ENCODE assay signal across 9 mouse cellular contexts in genomic region chr6:114967623-114968022, GRCm38 (mm10). TPM values are rescaled to one million over a fixed set of nuclear protein-coding genes. Genes with fewer than 3 reads are reported as not detected.
A peak's percentile ranks its signal among the peaks of the same experiment; 100 is the strongest.
DNase-seq lines count a peak whose midpoint lies in the region; ATAC-seq and TF ChIP-seq lines count a peak whose summit lies in the region.
"Had no signal": no experiment of that assay in that cellular context is flagged by ENCODE, and none has a peak within 500 bp of the region (broad histone marks: within the 10 kb centered on the region; RNA-seq: fewer than 3 reads in every experiment).

No protein-coding gene starts in this region.

- no peak for ATAC-seq in heart, embryonic 13.5 days (ENCODE audit: extremely low read depth, insufficient number of reproducible peaks, low FRiP score, low TSS enrichment)
- ATAC-seq in forebrain, embryonic 13.5 days = no peak
- no peak for ATAC-seq in liver, embryonic 13.5 days (ENCODE audit: low read depth)
- no peak for ATAC-seq in megakaryocyte progenitor cell, adult 5-6 weeks (replicated peaks; ENCODE audit: poor library complexity)

- H3K27me3 ChIP-seq in heart, embryonic 13.5 days (replicated peaks) = peaks cover 60% of the 10 kb centered on the region
- H3K27me3 ChIP-seq in CH12.LX (replicated peaks) = no peaks in the 10 kb centered on the region
- H3K27me3 ChIP-seq in forebrain, embryonic 13.5 days = peaks cover 48% of the 10 kb centered on the region
- H3K27me3 ChIP-seq in liver, embryonic 13.5 days = peaks cover 78% of the 10 kb centered on the region

- WGBS in heart, embryonic 13.5 days = 59% methylated on average over 12 of the region's 12 CpGs
- WGBS in forebrain, embryonic 13.5 days = 33% methylated on average over 12 of the region's 12 CpGs
- 46% methylated on average over 12 of the region's 12 CpGs for WGBS in liver, embryonic 13.5 days (ENCODE audit: insufficient replicate concordance)

- H3K4me2 ChIP-seq in heart, embryonic 13.5 days = peak overlapping the region; percentile 98
- peak overlapping the region; percentile 62 for H3K4me2 ChIP-seq in CH12.LX (ENCODE audit: insufficient read depth, low read depth, poor library complexity, severe bottlenecking)
- H3K4me2 ChIP-seq in forebrain, embryonic 13.5 days = peak overlapping the region; percentile 100
- peak overlapping the region; percentile 10; the same call in 1 of the 2 replicates for H3K4me2 ChIP-seq in liver, embryonic 13.5 days

- TF ChIP-seq POLR2A in CH12.LX (IDR thresholded peaks at IDR 0.05; ENCODE audit: low read depth, low read length) = peak; percentile 53

- no peaks in the 10 kb centered on the region for H3K9me3 ChIP-seq in heart, embryonic 13.5 days
- peaks cover 7% of the 10 kb centered on the region for H3K9me3 ChIP-seq in CH12.LX (replicated peaks; ENCODE audit: low read length)
- no peaks in the 10 kb centered on the region for H3K9me3 ChIP-seq in forebrain, embryonic 13.5 days (replicated peaks)
- H3K9me3 ChIP-seq in liver, embryonic 13.5 days (replicated peaks) = no peaks in the 10 kb centered on the region

- no peak; the same call in 1 of the 2 replicates for TF ChIP-seq EP300 in CH12.LX (IDR thresholded peaks at IDR 0.05; ENCODE audit: low read length)

- H3K79me2 ChIP-seq in CH12.LX (replicated peaks; ENCODE audit: control insufficient read depth, extremely low read depth, insufficient read depth, poor library complexity, severe bottlenecking) = peaks cover 59% of the 10 kb centered on the region

- dilution Hi-C loops in CH12.LX (cut with MboI; ENCODE audit: extremely low pct_ligation_motif_present, extremely low pct_unique_long_range_greater_than_20kb, low sequenced_read_pairs) = no loop called here

- no peak overlapping the region for H3K27ac ChIP-seq in heart, embryonic 13.5 days (replicated peaks)
- peak overlapping the region; percentile 55; the same call in 1 of the 2 replicates for H3K27ac ChIP-seq in CH12.LX (ENCODE audit: insufficient read depth, low read depth)
- no peak overlapping the region for H3K27ac ChIP-seq in forebrain, embryonic 13.5 days
- no peak overlapping the region for H3K27ac ChIP-seq in liver, embryonic 13.5 days

- DNase-seq in heart, postnatal 4 days = no peak
- DNase-seq in CH12.LX (ENCODE audit: extremely low read depth) (no peak), MN1 (ENCODE audit: low spot score) (no peak)
- DNase-seq in liver, embryonic 13.5 days = no peak
- DNase-seq in thymus, postnatal 14 days = no peak
- DNase-seq: cerebellum, adult 18-20 months had no signal

- no peak overlapping the region for H3K9ac ChIP-seq in heart, embryonic 13.5 days
- peak overlapping the region; percentile 85 for H3K9ac ChIP-seq in CH12.LX (ENCODE audit: insufficient read depth, low read depth)
- H3K9ac ChIP-seq in forebrain, embryonic 13.5 days = no peak overlapping the region
- no peak overlapping the region for H3K9ac ChIP-seq in liver, embryonic 13.5 days

- no peaks in the 10 kb centered on the region for H3K36me3 ChIP-seq in heart, embryonic 13.5 days
- peaks cover 0 to 8% of the 10 kb centered on the region in 2 experiments for H3K36me3 ChIP-seq in CH12.LX (replicated peaks in 1 of 2; ENCODE audit: control insufficient read depth in 1 of 2, insufficient read depth in 1 of 2, low read length in 1 of 2)
- H3K36me3 ChIP-seq in forebrain, embryonic 13.5 days (ENCODE audit: poor library complexity, severe bottlenecking) = no peaks in the 10 kb centered on the region
- H3K36me3 ChIP-seq in liver, embryonic 13.5 days = no peaks in the 10 kb centered on the region

- peak overlapping the region; percentile 76 for H3K4me3 ChIP-seq in heart, embryonic 13.5 days
- H3K4me3 ChIP-seq in CH12.LX (replicated peaks in 1 of 3; ENCODE audit: low read depth in 2 of 3, low read length in 2 of 3, poor library complexity in 1 of 3) = peak overlapping the region; percentile 65 to 84 (median 80)
- H3K4me3 ChIP-seq in forebrain, embryonic 13.5 days = peak overlapping the region; percentile 69; the same call in 1 of the 2 replicates
- H3K4me3 ChIP-seq in liver, embryonic 13.5 days (replicated peaks) = no peak overlapping the region

- H3K4me1 ChIP-seq in heart, embryonic 13.5 days = peaks cover 13% of the 10 kb centered on the region
- peaks cover 30 to 66% of the 10 kb centered on the region in 2 experiments for H3K4me1 ChIP-seq in CH12.LX (ENCODE audit: control insufficient read depth in 1 of 2, insufficient read depth in 2 of 2)
- H3K4me1 ChIP-seq in forebrain, embryonic 13.5 days = peaks cover 26% of the 10 kb centered on the region; the same call in 1 of the 2 replicates
- peaks cover 16% of the 10 kb centered on the region for H3K4me1 ChIP-seq in liver, embryonic 13.5 days (replicated peaks)

- no peak for TF ChIP-seq CTCF in CH12.LX (conservative IDR thresholded peaks at IDR 0.05 in 1 of 2, IDR thresholded peaks at IDR 0.05 in 1 of 2; ENCODE audit: low read depth in 2 of 2, low read length in 2 of 2)

- in situ Hi-C loops in CH12.LX (cut with MboI; ENCODE audit: low pct_ligation_motif_present, low pct_unique_long_range_greater_than_20kb, low sequenced_read_pairs) = loop anchor here (5.0 kb wide), 1 partner anchor 35 kb away; no protein-coding TSS in a partner anchor

- no peak for TF ChIP-seq RAD21 in CH12.LX (IDR thresholded peaks at IDR 0.05; ENCODE audit: low read depth, low read length)

TF ChIP-seq in CH12.LX, 34 proteins besides CTCF, POLR2A, EP300 and RAD21:
- peak; percentile 25; the same call in 1 of the 2 replicates for TF ChIP-seq POLR2AphosphoS2 (IDR thresholded peaks at IDR 0.05; ENCODE audit: low read depth, low read length)
- no peak for TF ChIP-seq MYC (IDR thresholded peaks at IDR 0.05; ENCODE audit: low read depth, low read length)
- no peak for TF ChIP-seq USF2 (conservative IDR thresholded peaks at IDR 0.05; ENCODE audit: low read depth, low read length)
- TF ChIP-seq MEF2A (IDR thresholded peaks at IDR 0.05; ENCODE audit: borderline replicate concordance, low read depth, low read length) = 0 out of 2 replicates have a peak, but pooled peaks have one; percentile 33
- TF ChIP-seq UBTF (IDR thresholded peaks at IDR 0.05; ENCODE audit: low read depth, low read length) = 0 out of 2 replicates have a peak, but pooled peaks have one; percentile 54
- peak; percentile 47; the same call in 1 of the 2 replicates for TF ChIP-seq NELFE (IDR thresholded peaks at IDR 0.05; ENCODE audit: low read depth, low read length)
- TF ChIP-seq KAT2A (IDR thresholded peaks at IDR 0.05; ENCODE audit: insufficient replicate concordance, low read length) = no peak
- peak; percentile 90 for TF ChIP-seq NRF1 (IDR thresholded peaks at IDR 0.05; ENCODE audit: low read depth, low read length)
- peak; percentile 63; the same call in 1 of the 2 replicates for TF ChIP-seq TCF12 (IDR thresholded peaks at IDR 0.05; ENCODE audit: low read depth, low read length)
- TF ChIP-seq MAX (IDR thresholded peaks at IDR 0.05; ENCODE audit: low read length) = peak; percentile 57
- peak; percentile 47 for TF ChIP-seq MXI1 (IDR thresholded peaks at IDR 0.05; ENCODE audit: low read depth, low read length)
- peak; percentile 30; the same call in 1 of the 2 replicates for TF ChIP-seq SIN3A (IDR thresholded peaks at IDR 0.05; ENCODE audit: low read length)
- TF ChIP-seq TBP (conservative IDR thresholded peaks at IDR 0.05; ENCODE audit: low read depth, low read length) = 0 out of 2 replicates have a peak, but pooled peaks have one; percentile 54
- no peak for TF ChIP-seq ETS1 (conservative IDR thresholded peaks at IDR 0.05; ENCODE audit: low read depth, low read length)

RNA-seq across cellular contexts. Expression of gene Vgll4, which starts 2.2 kb away (rescaled TPM):
- 62.5 and 72.1 TPM in 2 replicates for polyA plus RNA-seq in heart, embryonic 13.5 days (2015; fragmentation: Nextera tagmentation; extraction: Ambion mirVana)
- total RNA-seq in heart, postnatal 4 days (2021) = 10 to 100 TPM; 37.4 to 40.4 TPM
- total RNA-seq in CH12.LX (2012; rRNA removed) (73.7 and 85.1 TPM in 2 replicates), CH12.LX (2014; rRNA removed) (29.3 and 34.6 TPM in 2 replicates)
- polyA plus RNA-seq in CH12.LX (2012; ENCODE audit: insufficient read length, low read depth) = 32.4 and 37.3 TPM in 2 replicates
- 81.5 and 84.3 TPM in 2 replicates for polyA plus RNA-seq in forebrain, embryonic 13.5 days (2015; fragmentation: Nextera tagmentation; extraction: Ambion mirVana)
- 13.9 and 14.6 TPM in 2 replicates for polyA plus RNA-seq in liver, embryonic 13.5 days (2015; fragmentation: Nextera tagmentation; extraction: Ambion mirVana)
- total RNA-seq in megakaryocyte progenitor cell, adult 5-6 weeks (2015) = 11.8 and 14.0 TPM in 2 replicates
- 23.1 and 28.5 TPM in 2 replicates for total RNA-seq in megakaryocyte progenitor cell, adult 5-6 weeks (2017)

Comparison
In these comparisons a context has a peak if more than half of its experiments do, and no peak if none do; other contexts are left out.
1. H3K4me2 ChIP-seq: peak in every context shown above with its lines; median percentile 100 in forebrain, embryonic 13.5 days; 98 in heart, embryonic 13.5 days; 62 in CH12.LX; 10 in liver, embryonic 13.5 days.